Comparison of ENCODE assay signal across 9 mouse cellular contexts in the genomic region with DNA sequence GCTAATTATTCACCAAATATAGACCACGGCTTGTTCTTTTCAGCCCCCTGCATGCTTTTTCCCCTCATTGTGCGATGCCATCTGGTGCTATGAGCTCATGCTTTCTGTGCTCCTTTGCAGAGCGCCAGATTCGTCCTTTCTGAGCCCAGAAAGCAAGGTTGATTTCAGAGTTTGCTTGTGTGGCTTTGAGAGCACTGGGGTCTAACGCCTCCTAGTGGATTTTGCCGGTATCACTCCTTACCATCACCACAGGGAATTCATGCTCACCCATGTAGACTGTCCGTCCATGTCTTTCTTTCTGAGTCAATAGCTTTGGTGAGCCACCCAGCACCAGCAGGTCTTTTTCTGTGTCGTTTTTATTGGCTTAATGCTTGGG. TPM values are rescaled to one million over a fixed set of nuclear protein-coding genes. Genes with fewer than 3 reads are reported as not detected.
DNase-seq lines count a peak whose midpoint lies in the region; ATAC-seq and TF ChIP-seq lines count a peak whose summit lies in the region.
"Had no signal": no experiment of that assay in that cellular context is flagged by ENCODE, and none has a peak within 500 bp of the region (broad histone marks: within the 10 kb centered on the region; RNA-seq: fewer than 3 reads in every experiment).

No protein-coding gene starts in this region.

- H3K79me2 ChIP-seq in liver, adult 2 months (ENCODE audit: control insufficient read depth, insufficient read depth, low read length), result no peaks in the 10 kb centered on the region

- peak overlapping the region; percentile 57 for H3K27ac ChIP-seq in forebrain, embryonic 10.5 days
- H3K27ac ChIP-seq in heart, embryonic 15.5 days, result 0 out of 2 replicates have a peak overlapping the region, but pooled peaks have one; percentile 18
- H3K27ac ChIP-seq in liver, adult 2 months (replicated peaks; ENCODE audit: insufficient read depth, low read depth, low read length), result no peak overlapping the region
- H3K27ac ChIP-seq: liver, embryonic 15.5 days had no signal

- no peak overlapping the region for H3K9ac ChIP-seq in heart, embryonic 15.5 days
- H3K9ac ChIP-seq in liver, adult 2 months (ENCODE audit: low read depth, low read length), result no peak overlapping the region
- H3K9ac ChIP-seq: liver, embryonic 15.5 days had no signal

- no peaks in the 10 kb centered on the region for H3K27me3 ChIP-seq in forebrain, embryonic 10.5 days (ENCODE audit: poor library complexity, severe bottlenecking)
- H3K27me3 ChIP-seq in heart, embryonic 15.5 days, result no peaks in the 10 kb centered on the region
- H3K27me3 ChIP-seq in liver, adult 2 months (ENCODE audit: control insufficient read depth, insufficient read depth, low read length), result no peaks in the 10 kb centered on the region
- H3K27me3 ChIP-seq: liver, embryonic 15.5 days had no signal

- WGBS in forebrain, embryonic 10.5 days, result 18% methylated on average over 8 of the region's 8 CpGs
- 16% methylated on average over 8 of the region's 8 CpGs for WGBS in heart, embryonic 15.5 days
- WGBS in liver, adult 2 months, result 14% methylated on average over 8 of the region's 8 CpGs

- ATAC-seq in heart, embryonic 15.5 days (replicated peaks; ENCODE audit: insufficient number of reproducible peaks, insufficient read depth, low FRiP score, low read depth), result no peak

- DNase-seq in ES-CJ7 (ENCODE audit: low read depth, low spot score), result peak; percentile 77
- peak; percentile 86 for DNase-seq in brain, embryonic 18.5 days (ENCODE audit: low read depth, low spot score)
- DNase-seq in forebrain, embryonic 10.5 days (ENCODE audit: extremely low spot score, low spot score), result peak; percentile 65
- DNase-seq in kidney, postnatal 10 days, result peak; percentile 84
- peak; percentile 54 for DNase-seq in liver, adult 2 months (ENCODE audit: extremely low read depth, low read depth, low spot score)
- DNase-seq in neural tube, embryonic 10.5 days (ENCODE audit: extremely low spot score, low spot score), result peak; percentile 70
- DNase-seq in testis, postnatal 14 days (ENCODE audit: low spot score), result peak; percentile 43

- H3K9me3 ChIP-seq in forebrain, embryonic 10.5 days, result no peaks in the 10 kb centered on the region
- no peaks in the 10 kb centered on the region for H3K9me3 ChIP-seq in heart, embryonic 15.5 days (replicated peaks)
- H3K9me3 ChIP-seq: liver, embryonic 15.5 days had no signal

- no peaks in the 10 kb centered on the region for H3K36me3 ChIP-seq in forebrain, embryonic 10.5 days (replicated peaks)
- no peaks in the 10 kb centered on the region for H3K36me3 ChIP-seq in heart, embryonic 15.5 days
- H3K36me3 ChIP-seq in liver, adult 2 months (ENCODE audit: control insufficient read depth, insufficient read depth, low read length), result no peaks in the 10 kb centered on the region
- H3K36me3 ChIP-seq: liver, embryonic 15.5 days had no signal

- peak; percentile 72 for TF ChIP-seq CTCF in liver, adult 2 months (IDR thresholded peaks at IDR 0.05; ENCODE audit: low read depth, low read length)

- TF ChIP-seq POLR2A in liver, adult 2 months (IDR thresholded peaks at IDR 0.05; ENCODE audit: extremely low read depth, insufficient read depth, low read length), result no peak

- no peak overlapping the region for H3K4me3 ChIP-seq in forebrain, embryonic 10.5 days
- no peak overlapping the region for H3K4me3 ChIP-seq in heart, embryonic 15.5 days
- H3K4me3 ChIP-seq in liver, adult 2 months (ENCODE audit: insufficient read depth, low read depth, low read length), result no peak overlapping the region
- H3K4me3 ChIP-seq: liver, embryonic 15.5 days had no signal

- H3K4me1 ChIP-seq in forebrain, embryonic 10.5 days, result peaks cover 18% of the 10 kb centered on the region
- H3K4me1 ChIP-seq in heart, embryonic 15.5 days (replicated peaks), result peaks cover 9% of the 10 kb centered on the region; the same call in 1 of the 2 replicates
- no peaks in the 10 kb centered on the region for H3K4me1 ChIP-seq in liver, adult 2 months (ENCODE audit: control insufficient read depth, insufficient read depth, low read length)
- H3K4me1 ChIP-seq: liver, embryonic 15.5 days had no signal

- no peak overlapping the region for H3K4me2 ChIP-seq in heart, embryonic 15.5 days
- H3K4me2 ChIP-seq: liver, embryonic 15.5 days had no signal

RNA-seq across cellular contexts. Expression of a gene that starts 38.0 kb away (rescaled TPM):
- polyA plus RNA-seq in forebrain, embryonic 10.5 days (2016; fragmentation: Nextera tagmentation; extraction: Ambion mirVana), result 3.0 and 4.8 TPM in 2 replicates
- 5.5 TPM in 2 replicates for polyA plus RNA-seq in heart, embryonic 15.5 days (2015; fragmentation: Nextera tagmentation; extraction: Ambion mirVana)
- 0.28 and 0.81 TPM in 2 replicates for total RNA-seq in liver, adult 2 months (2014; rRNA removed)
- 0.47 and 0.49 TPM in 2 replicates for polyA plus RNA-seq in liver, adult 2 months (2012; rRNA removed)
